Mouse (Mus musculus): ENCODE measurements at regions not wholly inside any gene's neighbourhood (a gene's known extent, or its start where the extent isn't known, plus 50 kb on each side); places are given as distances from the start of the nearest gene placed in this dataset.
"Not testable (repeated sequence)": the region's sequence is repeated elsewhere in the genome, so short reads cannot be mapped to it uniquely, and the experiment has no call there.

GRCm38 (mm10) chr4:29282169-29282568, 469.2 kb downstream of the Epha7 start:
- no peak for DNase-seq (ENCODE audit: low spot score in 2 of 2)

GRCm38 (mm10) chr4:29301348-29301747, 488.4 kb downstream of the Epha7 start:
- no peak for DNase-seq (ENCODE audit: low spot score in 2 of 2)

GRCm38 (mm10) chr4:29303951-29304350, 491.0 kb downstream of the Epha7 start:
- no peak for DNase-seq (ENCODE audit: low spot score in 2 of 2)

- DNase-seq (ENCODE audit: low spot score in 2 of 2): no peak
These were observed 494.3 kb downstream of the Epha7 start for GRCm38 (mm10) chr4:29307245-29307644.

GRCm38 (mm10) chr4:29323921-29324320, 511.0 kb downstream of the Epha7 start:
- DNase-seq (ENCODE audit: low spot score in 2 of 2): no peak

GRCm38 (mm10) chr4:29329145-29329544, 516.2 kb downstream of the Epha7 start:
- no peak for DNase-seq (ENCODE audit: low spot score in 2 of 2)

GRCm38 (mm10) chr4:29331747-29332146, 518.8 kb downstream of the Epha7 start:
- DNase-seq (ENCODE audit: low spot score in 2 of 2): no peak

GRCm38 (mm10) chr4:29337245-29337644, 524.3 kb downstream of the Epha7 start:
- DNase-seq (ENCODE audit: low spot score in 2 of 2): no peak

GRCm38 (mm10) chr4:29362191-29362590, 549.3 kb downstream of the Epha7 start:
- DNase-seq (ENCODE audit: low spot score in 2 of 2): no peak

- DNase-seq (ENCODE audit: low spot score in 2 of 2): no peak
These were observed 576.4 kb downstream of the Epha7 start for GRCm38 (mm10) chr4:29389282-29389681.

- no peak for DNase-seq (ENCODE audit: low spot score in 2 of 2)
These were observed 577.4 kb downstream of the Epha7 start for GRCm38 (mm10) chr4:29390333-29390732.

GRCm38 (mm10) chr4:29402143-29402542, 589.2 kb downstream of the Epha7 start:
- no peak for DNase-seq (ENCODE audit: low spot score in 2 of 2)

- DNase-seq (ENCODE audit: low spot score in 2 of 2): peak; percentile 14 to 32
These were observed 601.7 kb downstream of the Epha7 start for GRCm38 (mm10) chr4:29414616-29415015.

GRCm38 (mm10) chr4:29420198-29420792, 607.4 kb downstream of the Epha7 start:
- DNase-seq (ENCODE audit: low spot score in 2 of 2): no peak

GRCm38 (mm10) chr4:29431493-29431892, 618.6 kb downstream of the Epha7 start:
- not testable (repeated sequence) for DNase-seq (ENCODE audit: low spot score in 2 of 2)

- DNase-seq (ENCODE audit: low spot score in 2 of 2): no peak
These were observed 650.4 kb downstream of the Epha7 start for GRCm38 (mm10) chr4:29463329-29463728.

GRCm38 (mm10) chr4:29466315-29466714, 653.4 kb downstream of the Epha7 start:
- DNase-seq (ENCODE audit: low spot score in 2 of 2): no peak

- no peak for DNase-seq (ENCODE audit: low spot score in 2 of 2)
These were observed 667.6 kb downstream of the Epha7 start for GRCm38 (mm10) chr4:29480384-29481092.

- no peak for DNase-seq (ENCODE audit: low spot score in 2 of 2)
These were observed 668.3 kb downstream of the Epha7 start for GRCm38 (mm10) chr4:29481093-29481715.

GRCm38 (mm10) chr4:29482407-29482806, 669.5 kb downstream of the Epha7 start:
- DNase-seq (ENCODE audit: low spot score in 2 of 2): no peak

GRCm38 (mm10) chr4:29500844-29501243, 687.9 kb downstream of the Epha7 start:
- no peak for DNase-seq (ENCODE audit: low spot score in 2 of 2)

GRCm38 (mm10) chr4:29525051-29525450, 712.1 kb downstream of the Epha7 start:
- peak in 1 of 2 experiments; percentile 2 for DNase-seq (ENCODE audit: low spot score in 2 of 2)
